Mouse (Mus musculus) cerebellum, adult 11 months (tissue): ENCODE measurements at regions not wholly inside any gene's neighbourhood (a gene's known extent, or its start where the extent isn't known, plus 50 kb on each side); places are given as distances from the start of the nearest gene placed in this dataset.

Source experiments
- DNase-seq: peaks from one replicate; pipeline ENCODE4 v3.0.0; 2022

DNA sequence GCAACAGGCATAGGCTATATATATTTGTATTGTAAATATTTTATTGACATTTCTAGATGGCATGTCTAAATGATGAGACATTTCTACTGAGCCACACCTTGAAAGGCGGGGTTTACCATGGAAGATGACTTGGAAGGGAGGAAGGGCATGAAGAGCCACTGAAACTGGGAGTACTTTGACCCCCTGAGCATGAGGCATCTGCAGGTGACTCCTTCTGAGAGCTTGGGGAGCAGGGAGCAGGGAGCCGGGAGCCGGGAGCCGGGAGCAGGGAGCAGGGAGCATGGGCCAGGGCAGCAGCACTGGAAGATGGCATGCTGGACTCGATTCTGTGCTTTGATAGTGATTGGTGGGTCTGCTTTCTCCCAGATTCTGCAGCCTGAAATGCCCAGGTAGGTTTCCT, 253.5 kb upstream of the Nr5a2 start:
- no peak for DNase-seq

DNA sequence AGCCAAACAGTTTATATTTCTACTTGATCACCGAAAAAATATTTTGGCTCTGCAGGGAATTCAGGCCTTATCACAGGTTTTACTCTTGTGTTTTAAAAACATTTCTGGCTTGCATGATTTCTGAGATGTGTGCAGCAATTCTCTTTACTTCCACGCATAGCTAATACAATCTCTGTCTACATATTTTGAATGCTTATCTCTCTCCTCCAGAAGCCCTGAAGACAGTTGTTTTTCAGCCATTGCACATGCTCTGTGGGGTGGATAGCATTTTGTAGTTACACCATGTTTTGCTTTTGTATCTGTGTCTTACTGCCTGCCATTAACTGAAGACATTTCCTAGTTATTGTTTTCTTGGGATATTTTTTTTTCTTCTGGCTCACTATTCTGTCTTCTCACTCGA, 252.6 kb upstream of the Nr5a2 start:
- DNase-seq: no peak

GRCm38 (mm10) chr1:137204371-137204770, 244.1 kb upstream of the Nr5a2 start:
- DNase-seq: no peak

DNA sequence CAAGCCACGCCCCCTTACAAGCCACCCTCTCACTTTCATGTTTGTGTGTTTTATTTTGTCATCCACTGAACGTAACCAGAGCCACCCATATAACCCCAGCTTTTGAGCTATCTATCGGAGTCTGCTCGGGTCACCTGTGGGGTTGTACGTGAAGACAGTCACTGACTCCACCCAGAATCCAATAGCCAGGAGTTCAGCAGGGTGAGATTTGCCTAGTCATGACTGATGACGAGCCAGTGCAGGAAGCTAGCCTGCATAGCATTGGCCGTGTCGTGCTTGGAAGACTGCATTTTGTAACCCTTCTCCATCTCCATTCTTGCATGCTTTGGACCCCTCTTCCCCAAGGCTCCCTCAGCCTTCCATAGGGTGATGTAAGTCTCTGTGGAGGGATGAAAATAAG, 243.3 kb upstream of the Nr5a2 start:
- no peak for DNase-seq

DNA sequence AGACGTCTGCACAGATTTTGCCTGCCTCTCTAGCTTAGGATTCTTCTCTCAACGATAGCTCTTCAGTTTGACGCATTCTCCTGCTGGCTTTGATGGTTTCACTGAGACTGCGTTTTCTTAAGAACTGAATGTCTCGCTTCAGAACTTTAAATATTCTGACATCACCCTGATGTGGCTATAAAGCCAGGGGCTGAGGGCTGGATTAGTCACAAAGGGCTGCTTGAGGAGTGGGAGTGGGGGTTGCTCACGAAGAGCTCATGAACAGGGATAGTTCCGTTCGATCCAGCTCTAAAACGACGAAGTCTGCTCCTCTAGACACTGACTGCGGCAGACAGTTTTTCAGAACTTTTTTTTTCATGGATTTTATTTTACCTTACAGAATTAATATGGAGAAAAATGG, 240.7 kb upstream of the Nr5a2 start:
- no peak for DNase-seq

GRCm38 (mm10) chr1:137195962-137196361, 235.7 kb upstream of the Nr5a2 start:
- no peak for DNase-seq

- DNase-seq: no peak
These were observed 234.9 kb upstream of the Nr5a2 start for GRCm38 (mm10) chr1:137195065-137195620.

DNA sequence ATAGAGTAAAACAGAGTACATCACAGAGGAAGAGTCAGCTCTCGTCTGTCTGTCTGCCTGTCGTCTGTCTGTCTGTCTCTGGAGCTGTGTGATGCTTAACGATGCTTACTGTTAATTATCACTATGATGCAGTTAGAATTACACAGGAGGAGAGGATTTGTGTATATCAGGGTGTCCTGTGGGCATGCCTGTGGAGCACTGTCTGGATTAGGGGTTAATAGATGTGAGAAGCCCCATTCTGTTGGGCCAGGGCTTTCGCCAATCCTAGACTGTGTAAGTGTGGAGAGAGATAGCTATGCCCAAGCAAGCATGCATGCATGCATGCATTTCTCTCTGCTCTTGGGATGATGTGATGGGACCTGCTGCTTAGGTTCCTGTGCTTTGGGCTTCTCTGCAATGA, 218.0 kb upstream of the Nr5a2 start:
- no peak for DNase-seq

DNA sequence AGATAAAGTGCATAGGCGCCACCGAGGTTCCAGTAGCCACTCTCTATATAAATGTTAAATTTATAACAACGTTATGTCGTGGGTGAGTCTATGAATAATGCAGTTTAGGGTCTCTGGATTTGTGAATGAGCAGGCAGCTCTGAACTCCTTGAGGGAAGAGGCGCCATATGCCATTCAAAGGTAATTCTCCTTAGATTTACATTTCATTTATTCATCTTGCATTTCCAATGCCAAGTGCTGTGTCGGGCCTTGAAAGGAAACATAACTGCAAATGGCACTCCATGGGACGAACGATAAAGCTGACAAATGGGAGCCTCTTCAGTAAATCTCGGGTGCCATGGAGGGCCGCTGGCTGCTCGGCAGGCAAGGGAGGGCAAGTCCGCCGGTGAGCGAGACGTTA, 216.4 kb upstream of the Nr5a2 start:
- DNase-seq: no peak

- no peak for DNase-seq
These were observed 213.8 kb upstream of the Nr5a2 start for GRCm38 (mm10) chr1:137174081-137174480.

DNA sequence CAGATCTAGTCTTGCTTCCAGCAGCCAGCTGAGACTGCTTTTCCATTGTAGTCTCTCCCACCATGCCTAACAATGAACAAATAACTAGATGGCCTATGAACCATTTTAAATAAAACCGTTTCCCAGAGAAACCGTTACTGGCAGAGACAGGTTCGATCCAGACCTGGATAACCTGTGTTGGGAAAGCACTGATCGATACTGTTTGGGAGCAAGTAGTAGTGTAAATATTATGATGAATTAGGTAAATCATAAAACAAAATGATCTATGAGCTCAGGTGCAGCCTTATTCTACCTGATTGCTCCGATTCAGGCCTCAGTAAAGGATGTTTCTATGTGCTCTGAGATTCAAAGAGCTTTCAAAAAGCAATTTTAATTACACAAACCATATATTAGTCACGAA, 211.9 kb upstream of the Nr5a2 start:
- no peak for DNase-seq

DNA sequence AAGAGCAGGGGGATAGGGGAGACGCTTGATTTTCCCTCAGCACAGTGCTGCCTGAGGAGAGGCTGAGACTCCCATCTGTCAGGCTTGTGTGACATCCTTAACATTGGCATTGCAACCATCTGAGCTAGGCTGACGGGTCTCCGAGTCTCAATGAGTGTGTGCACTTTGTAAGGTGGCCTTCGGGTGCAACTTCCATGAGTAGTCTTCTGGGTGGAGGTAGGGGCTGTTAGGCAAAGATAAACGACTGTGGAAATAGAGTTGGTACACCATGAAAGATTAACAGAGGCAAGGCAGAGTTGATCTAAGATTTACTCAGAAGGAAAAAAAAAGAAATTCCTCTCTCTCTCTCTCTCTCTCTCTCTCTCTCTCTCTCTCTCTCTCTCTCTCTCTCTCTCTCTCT, 211.2 kb upstream of the Nr5a2 start:
- DNase-seq: no peak

DNA sequence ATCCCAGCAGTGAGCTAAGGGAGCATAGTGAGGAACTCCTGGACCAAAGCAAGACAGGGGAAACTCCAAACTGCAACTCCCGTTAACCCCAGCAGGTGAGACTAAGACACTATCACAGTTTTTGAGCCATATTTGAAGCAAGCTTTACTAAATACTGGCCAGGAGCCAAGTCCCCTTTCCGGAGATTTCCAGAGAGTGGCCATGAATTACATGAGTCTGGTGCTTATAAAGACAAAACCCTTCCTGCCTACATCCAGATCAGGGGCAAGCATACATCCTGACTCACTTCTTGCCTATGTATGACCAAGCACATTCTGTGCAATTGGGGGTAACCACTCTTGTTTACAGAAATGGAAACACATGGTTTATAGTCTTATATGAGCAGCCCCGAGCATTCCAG, 187.6 kb upstream of the Nr5a2 start:
- no peak for DNase-seq

- no peak for DNase-seq
These were observed 181.8 kb upstream of the Nr5a2 start for GRCm38 (mm10) chr1:137141879-137142570.

- no peak for DNase-seq
These were observed 181.1 kb upstream of the Nr5a2 start for GRCm38 (mm10) chr1:137141372-137141771.

DNA sequence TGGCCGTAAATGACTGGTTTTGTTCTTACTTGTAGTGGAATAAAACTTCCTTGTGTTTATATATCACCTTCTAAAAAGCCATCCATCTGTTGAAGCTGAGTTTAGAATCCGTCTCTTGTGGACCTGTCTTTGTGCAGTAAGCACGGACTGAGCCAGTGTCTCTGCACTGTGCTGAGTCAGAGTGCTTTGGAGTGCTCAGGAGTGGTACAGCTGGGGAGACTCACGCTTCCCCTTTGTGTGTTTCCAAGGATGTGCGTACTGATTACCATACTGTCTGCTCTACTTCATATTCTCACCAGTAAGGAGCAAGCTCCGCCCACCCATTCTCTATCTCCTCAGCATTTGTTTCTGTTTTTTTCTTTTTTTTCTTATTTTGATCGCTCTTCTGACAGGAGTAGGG, 175.9 kb upstream of the Nr5a2 start:
- DNase-seq: no peak

- no peak for DNase-seq
These were observed 173.5 kb upstream of the Nr5a2 start for GRCm38 (mm10) chr1:137133734-137134133.

DNA sequence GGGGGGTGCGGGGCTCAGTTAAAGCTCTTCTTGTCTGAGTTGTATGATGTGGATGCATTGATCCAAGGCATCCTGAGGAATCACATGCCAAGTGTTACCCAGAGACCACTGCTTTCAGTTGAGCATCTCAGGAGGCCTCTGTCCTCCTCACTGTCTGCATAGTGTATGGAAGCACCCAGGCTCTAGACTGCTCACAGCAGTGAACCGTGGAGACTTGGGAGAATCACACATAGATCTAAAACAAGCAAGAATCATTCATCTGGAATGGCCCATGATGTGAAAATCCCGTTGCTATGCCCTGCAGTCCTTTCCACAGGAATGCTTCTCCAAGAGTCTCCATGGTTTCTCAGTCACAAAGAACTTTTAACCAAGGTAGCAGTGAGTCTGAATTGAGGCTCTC, 170.0 kb upstream of the Nr5a2 start:
- DNase-seq: no peak

DNA sequence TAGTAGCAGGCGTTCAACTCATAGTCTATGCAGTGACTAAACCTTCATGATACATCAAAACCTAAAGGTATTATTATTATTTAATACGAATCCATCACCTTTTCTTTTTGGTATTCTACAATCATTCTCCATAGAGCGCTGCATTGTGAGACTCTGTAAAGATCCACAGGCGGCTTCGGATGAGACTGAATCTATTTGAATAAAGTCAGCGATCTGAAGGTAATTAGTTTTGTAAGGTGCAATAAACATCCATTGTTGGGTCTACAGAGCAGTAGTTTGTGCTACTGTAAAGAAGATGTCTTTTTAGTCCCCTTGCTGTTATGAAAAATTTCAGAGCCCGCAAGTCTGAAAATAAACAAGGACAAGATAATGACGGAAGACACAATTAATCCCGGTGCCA, 168.9 kb upstream of the Nr5a2 start:
- no peak for DNase-seq

DNA sequence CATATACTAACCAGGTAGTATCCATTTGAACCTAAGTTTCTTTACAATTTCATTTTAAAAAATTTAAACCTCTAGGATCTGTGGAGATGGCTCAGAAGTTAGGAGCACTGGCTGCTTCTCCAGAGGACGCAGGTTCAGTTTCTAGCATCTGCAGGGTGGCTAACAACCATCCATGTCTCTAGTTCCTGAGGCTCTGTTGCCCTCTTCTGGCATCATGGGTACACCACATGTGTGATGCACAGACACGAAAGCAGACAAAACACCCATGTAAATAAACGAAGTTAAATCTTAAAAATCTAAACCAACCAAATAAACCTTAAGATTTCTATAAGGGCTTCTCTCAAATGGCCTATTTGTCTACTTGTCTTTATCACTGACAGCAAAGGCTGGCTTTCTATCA, 157.6 kb upstream of the Nr5a2 start:
- DNase-seq: no peak

DNA sequence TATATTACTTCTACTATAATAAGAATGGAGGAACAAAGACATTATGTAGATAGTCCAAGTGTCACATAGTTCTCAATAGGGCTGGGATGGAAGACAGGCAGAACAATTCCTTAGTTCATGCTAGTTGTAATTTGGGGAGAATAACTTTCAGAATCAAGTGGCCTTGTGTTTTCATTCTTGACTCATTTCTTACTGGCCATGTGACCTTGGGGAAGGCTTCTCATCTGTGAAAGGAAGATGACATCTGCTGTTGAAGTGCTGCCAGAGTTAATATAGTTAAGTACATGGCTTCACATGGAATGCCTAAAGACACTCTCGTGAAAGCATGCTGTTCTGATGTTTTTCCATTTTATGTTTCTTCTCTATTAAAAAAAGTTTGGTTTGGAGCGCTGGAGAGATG, 146.2 kb upstream of the Nr5a2 start:
- DNase-seq: no peak

DNA sequence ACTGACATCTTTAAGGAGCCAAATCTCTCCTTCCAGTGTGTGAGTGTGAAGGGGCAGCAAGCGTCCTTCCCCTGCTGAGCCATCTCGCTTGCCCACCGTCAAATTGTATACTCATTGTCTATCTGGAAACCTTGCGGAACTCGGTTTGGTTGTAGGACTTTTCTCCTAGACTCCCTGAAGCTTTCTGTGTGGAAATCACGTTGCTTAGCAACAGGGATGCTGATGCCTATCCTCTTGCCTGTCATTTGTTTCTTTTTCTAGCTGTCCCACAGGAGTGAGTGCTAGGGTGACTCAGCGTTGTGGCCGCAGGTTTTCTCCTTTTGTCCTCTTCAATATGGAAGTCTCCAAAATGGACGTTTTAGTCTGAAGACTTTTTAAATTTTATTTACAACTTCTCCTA, 131.5 kb upstream of the Nr5a2 start:
- DNase-seq: no peak

- no peak for DNase-seq
These were observed 127.9 kb upstream of the Nr5a2 start for GRCm38 (mm10) chr1:137088148-137088547.

DNA sequence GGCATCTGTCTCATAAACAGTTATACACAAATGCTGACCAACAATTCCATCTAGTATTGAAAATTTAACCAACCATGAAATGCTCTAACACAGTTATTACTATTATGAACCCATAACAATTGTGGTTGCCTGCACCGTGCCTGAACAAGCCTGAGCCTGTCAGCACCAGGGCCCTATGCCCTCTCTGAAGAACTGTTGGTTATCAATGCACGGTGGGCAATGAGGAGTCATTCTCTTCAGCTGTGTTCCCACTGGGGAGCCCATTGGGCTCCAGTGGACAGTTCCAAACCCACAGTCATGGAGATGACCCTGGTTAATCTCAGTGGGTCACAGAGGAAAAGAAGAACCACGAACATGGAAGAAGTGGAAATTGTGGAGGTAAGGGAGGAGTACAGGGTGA, 126.5 kb upstream of the Nr5a2 start:
- no peak for DNase-seq

GRCm38 (mm10) chr1:137083500-137083899, 123.3 kb upstream of the Nr5a2 start:
- DNase-seq: no peak
